ENCODE assay signal across 9 mouse cellular contexts in genomic region chr1:97018978-97019377, GRCm38 (mm10).
DNase-seq lines count a peak whose midpoint lies in the region; ATAC-seq and TF ChIP-seq lines count a peak whose summit lies in the region.
"Had no signal": no experiment of that assay in that cellular context is flagged by ENCODE, and none has a peak within 500 bp of the region (broad histone marks: within the 10 kb centered on the region; RNA-seq: fewer than 3 reads in every experiment).

No protein-coding gene starts in this region.

- TF ChIP-seq CTCF in kidney, postnatal 0 days (IDR thresholded peaks at IDR 0.05; ENCODE audit: low read depth) = peak; percentile 71

- no peak overlapping the region for H3K4me2 ChIP-seq in hindbrain, embryonic 11.5 days (replicated peaks; ENCODE audit: low read depth, low read length)
- H3K4me2 ChIP-seq in hindbrain, embryonic 12.5 days (replicated peaks) = no peak overlapping the region
- no peak overlapping the region for H3K4me2 ChIP-seq in kidney, postnatal 0 days (ENCODE audit: low read length)
- H3K4me2 ChIP-seq: liver, embryonic 13.5 days had no signal

- H3K9me3 ChIP-seq in hindbrain, embryonic 11.5 days (ENCODE audit: control insufficient read depth, low read length) = no peaks in the 10 kb centered on the region
- no peaks in the 10 kb centered on the region; the same call in 1 of the 2 replicates for H3K9me3 ChIP-seq in hindbrain, embryonic 12.5 days (replicated peaks)
- no peaks in the 10 kb centered on the region for H3K9me3 ChIP-seq in kidney, postnatal 0 days (replicated peaks; ENCODE audit: low read length)
- H3K9me3 ChIP-seq: liver, embryonic 13.5 days had no signal

- H3K4me3 ChIP-seq in hindbrain, embryonic 11.5 days (ENCODE audit: low read depth, low read length) = no peak overlapping the region
- H3K4me3 ChIP-seq in hindbrain, embryonic 12.5 days = no peak overlapping the region
- H3K4me3 ChIP-seq in kidney, postnatal 0 days (replicated peaks; ENCODE audit: low read depth, low read length) = no peak overlapping the region
- H3K4me3 ChIP-seq: liver, embryonic 13.5 days had no signal

- H3K27ac ChIP-seq in hindbrain, embryonic 11.5 days (ENCODE audit: low read depth, low read length) = no peak overlapping the region
- no peak overlapping the region for H3K27ac ChIP-seq in hindbrain, embryonic 12.5 days
- H3K27ac ChIP-seq in kidney, postnatal 0 days = no peak overlapping the region
- H3K27ac ChIP-seq: liver, embryonic 13.5 days had no signal

- DNase-seq in hindbrain, embryonic 11.5 days (ENCODE audit: low spot score) = peak; percentile 65
- DNase-seq in ES-CJ7 (ENCODE audit: low read depth, low spot score) = peak; percentile 70
- DNase-seq in cerebellum, postnatal 10 days = peak; percentile 74 to 83
- DNase-seq in kidney, postnatal 0 days (ENCODE audit: low spot score) = peak; percentile 53
- DNase-seq in lung, adult 18-20 months = peak; percentile 6 to 45
- peak; percentile 4 for DNase-seq in yolk sac, embryonic 10.5 days (ENCODE audit: low spot score)
- DNase-seq in heart, adult 9 months (ENCODE audit: low spot score in 2 of 2) = no peak
- DNase-seq: liver, embryonic 13.5 days had no signal

- H3K4me1 ChIP-seq in hindbrain, embryonic 11.5 days (replicated peaks; ENCODE audit: control insufficient read depth, insufficient read depth, low read length) = no peaks in the 10 kb centered on the region
- H3K4me1 ChIP-seq in hindbrain, embryonic 12.5 days = no peaks in the 10 kb centered on the region
- H3K4me1 ChIP-seq in kidney, postnatal 0 days (replicated peaks; ENCODE audit: insufficient read depth, low read length) = no peaks in the 10 kb centered on the region
- H3K4me1 ChIP-seq: liver, embryonic 13.5 days had no signal

- peak; percentile 38; the same call in 1 of the 2 replicates for ATAC-seq in hindbrain, embryonic 11.5 days (ENCODE audit: low FRiP score)
- ATAC-seq in hindbrain, embryonic 12.5 days (ENCODE audit: low FRiP score) = no peak
- no peak for ATAC-seq in kidney, postnatal 0 days (replicated peaks; ENCODE audit: low FRiP score, low read depth)

- no peaks in the 10 kb centered on the region for H3K27me3 ChIP-seq in hindbrain, embryonic 11.5 days (ENCODE audit: control insufficient read depth, insufficient read depth, low read length)
- no peaks in the 10 kb centered on the region for H3K27me3 ChIP-seq in hindbrain, embryonic 12.5 days
- H3K27me3 ChIP-seq in kidney, postnatal 0 days (ENCODE audit: insufficient read depth, low read length) = no peaks in the 10 kb centered on the region
- H3K27me3 ChIP-seq: liver, embryonic 13.5 days had no signal

- no peak overlapping the region for H3K9ac ChIP-seq in hindbrain, embryonic 11.5 days (ENCODE audit: low read depth, low read length)
- H3K9ac ChIP-seq in hindbrain, embryonic 12.5 days = no peak overlapping the region
- H3K9ac ChIP-seq in kidney, postnatal 0 days (ENCODE audit: low read depth, low read length) = no peak overlapping the region
- H3K9ac ChIP-seq: liver, embryonic 13.5 days had no signal

- no peaks in the 10 kb centered on the region for H3K36me3 ChIP-seq in hindbrain, embryonic 11.5 days (ENCODE audit: control insufficient read depth, insufficient read depth, low read length)
- no peaks in the 10 kb centered on the region for H3K36me3 ChIP-seq in hindbrain, embryonic 12.5 days
- H3K36me3 ChIP-seq in kidney, postnatal 0 days (ENCODE audit: insufficient read depth, low read length) = no peaks in the 10 kb centered on the region
- H3K36me3 ChIP-seq: liver, embryonic 13.5 days had no signal

Comparison
In these comparisons a context has a peak if more than half of its experiments do, and no peak if none do; other contexts are left out.
1. DNase-seq: peak in hindbrain, embryonic 11.5 days (single experiment), ES-CJ7 (single experiment), cerebellum, postnatal 10 days (2 of 2), kidney, postnatal 0 days (single experiment), lung, adult 18-20 months (2 of 2) and yolk sac, embryonic 10.5 days (single experiment); none in heart, adult 9 months (0 of 2).